Mouse (Mus musculus) layer of hippocampus, adult 11-12 months (tissue): ENCODE data around the gene Tmem128.
A peak's percentile ranks its signal among the peaks of the same experiment; 100 is the strongest.

Experiments used
- DNase-seq: peaks from one replicate; pipeline ENCODE4 v3.0.0; 2022; ENCODE audit warnings: low spot score

The Tmem128 gene

GRCm38 (mm10) chr5:38277936-38278600 is 18.1 kb downstream of the Tmem128 start:
- DNase-seq: no peak

- DNase-seq: no peak
These were observed 20.1 kb downstream of the Tmem128 start for GRCm38 (mm10) chr5:38280075-38280474.

- no peak for DNase-seq
These were observed 25.7 kb downstream of the Tmem128 start for GRCm38 (mm10) chr5:38285724-38286123.

GRCm38 (mm10) chr5:38288476-38288875 is 28.5 kb downstream of the Tmem128 start:
- no peak for DNase-seq

- DNase-seq: no peak
These were observed 41.9 kb downstream of the Tmem128 start for GRCm38 (mm10) chr5:38301761-38302411.

DNA sequence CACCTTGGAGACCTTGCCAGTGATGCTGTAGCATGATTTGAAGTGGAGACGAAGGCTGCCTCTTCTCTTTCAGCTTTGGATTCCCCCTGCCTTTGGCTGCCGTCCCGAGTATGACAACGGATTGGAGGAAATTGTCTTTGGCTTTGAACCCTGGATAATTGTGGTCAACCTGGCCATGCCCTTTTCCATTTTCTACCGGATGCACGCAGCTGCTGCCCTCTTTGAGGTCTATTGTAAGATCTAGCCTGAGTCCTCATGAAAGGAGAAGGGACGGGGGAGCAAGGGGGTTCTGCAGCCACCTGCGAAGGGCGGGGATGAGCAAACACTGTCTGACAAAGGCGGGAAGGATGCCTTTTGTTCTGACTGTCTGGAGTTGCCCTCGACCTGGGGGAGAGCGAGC is 42.7 kb downstream of the Tmem128 start:
- no peak for DNase-seq

DNA sequence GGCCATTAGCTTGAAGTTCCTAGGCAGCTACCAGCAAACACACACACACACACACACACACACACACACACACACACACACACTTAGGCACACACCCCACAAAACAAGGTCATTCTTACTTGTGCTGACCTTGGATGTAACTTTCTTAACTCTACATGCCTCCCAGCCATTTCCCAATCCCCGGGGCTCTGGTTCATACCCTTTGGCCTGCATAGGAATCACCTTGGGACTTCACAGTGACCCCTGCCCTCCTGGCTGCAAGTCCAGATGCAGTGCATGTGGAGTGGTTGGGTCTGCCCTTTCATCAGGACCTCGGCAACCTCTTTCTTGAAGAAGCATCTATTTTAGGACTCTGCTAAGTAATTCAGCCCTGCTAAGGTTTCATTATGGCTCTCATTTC is 45.3 kb downstream of the Tmem128 start:
- DNase-seq: no peak

GRCm38 (mm10) chr5:38307255-38308101 is 47.5 kb downstream of the Tmem128 start:
- DNase-seq: peak; percentile 92

DNA sequence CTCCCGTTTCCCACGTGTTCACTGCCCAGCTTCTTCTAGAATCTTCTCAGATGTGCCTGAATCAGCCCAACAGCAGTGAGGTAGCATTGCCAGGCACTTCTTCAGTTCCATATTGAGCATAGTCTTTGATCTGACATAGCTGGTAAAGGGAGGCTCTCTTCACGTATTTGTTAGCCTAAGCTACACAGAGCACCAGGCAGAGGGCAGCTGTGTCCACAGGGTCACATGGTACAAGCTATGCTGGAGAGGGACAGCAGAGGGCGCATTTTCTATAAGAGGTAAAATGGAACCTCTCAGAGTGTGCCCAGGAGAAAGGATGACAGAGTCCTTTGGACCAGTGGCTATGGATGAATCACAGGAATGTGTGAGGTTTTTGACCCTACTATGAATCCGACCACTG is 48.9 kb downstream of the Tmem128 start:
- peak; percentile 73 for DNase-seq

DNA sequence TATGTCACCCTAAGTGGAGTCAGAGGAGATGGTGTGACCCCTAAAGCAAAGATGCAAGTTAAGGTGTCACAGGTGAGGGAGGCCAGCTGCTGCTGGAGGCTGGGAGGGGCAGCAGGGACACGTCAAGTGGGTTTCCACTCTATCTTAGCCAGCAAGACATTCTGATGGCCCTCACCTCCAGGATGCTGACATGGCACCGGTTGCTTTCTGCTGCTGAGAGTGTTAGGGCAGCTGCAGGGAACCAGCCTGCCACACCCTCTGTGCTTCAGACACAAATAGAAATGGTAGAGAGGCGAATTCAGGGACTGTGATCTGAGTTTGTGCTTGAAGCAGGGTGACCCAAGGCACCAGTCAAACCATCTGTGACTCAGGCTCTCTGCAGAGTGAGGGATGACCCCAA is 49.8 kb downstream of the Tmem128 start:
- no peak for DNase-seq
